Mouse (Mus musculus) layer of hippocampus, adult 8-10 months (tissue): ENCODE results near the gene Dgkh. TPM values are rescaled to one million over a fixed set of nuclear protein-coding genes. Genes with fewer than 3 reads are reported as not detected.
"Not testable (repeated sequence)": the region's sequence is repeated elsewhere in the genome, so short reads cannot be mapped to it uniquely, and the experiment has no call there.

Source experiments
- DNase-seq, 2 experiments: peaks; one replicate each; pipeline ENCODE4 v3.0.0; 2022; ENCODE audit warnings: low spot score in 2 of 2
- total RNA-seq, 4 experiments: library from RNA; stranded (reverse); gene quantifications; 2 replicates each; pipeline ENCODE4 v1.2.4; 2022

Gene Dgkh
- 10 to 100 TPM; 83.7 to 94.4 (median 90.7) TPM for total RNA-seq

GRCm38 (mm10) chr14:78732617-78733312 lies at the start of gene Dgkh:
Dgkh (minus strand) TSS chr14:78732776.
- peak; percentile 76 to 80 for DNase-seq

GRCm38 (mm10) chr14:78777215-78777614 lies 44.6 kb upstream of the Dgkh start:
- peak; percentile 7 to 10 for DNase-seq

- DNase-seq, result no peak
Observed at GRCm38 (mm10) chr14:78776659-78777058, 44.1 kb upstream of the Dgkh start.

- no peak for DNase-seq
Observed at GRCm38 (mm10) chr14:78775699-78776098, 43.1 kb upstream of the Dgkh start.

GRCm38 (mm10) chr14:78775226-78775625 lies 42.6 kb upstream of the Dgkh start:
- no peak for DNase-seq

GRCm38 (mm10) chr14:78770457-78770856 lies 37.9 kb upstream of the Dgkh start:
- DNase-seq, result no peak

- no peak for DNase-seq
Observed at GRCm38 (mm10) chr14:78761064-78761463, 28.5 kb upstream of the Dgkh start.

GRCm38 (mm10) chr14:78759491-78759890 lies 26.9 kb upstream of the Dgkh start:
- no peak for DNase-seq

GRCm38 (mm10) chr14:78755316-78755715 lies 22.7 kb upstream of the Dgkh start:
- DNase-seq, result no peak

- DNase-seq, result no peak
Observed at GRCm38 (mm10) chr14:78748692-78749091, 16.1 kb upstream of the Dgkh start.

GRCm38 (mm10) chr14:78747969-78748651 lies 15.5 kb upstream of the Dgkh start:
- no peak for DNase-seq

- DNase-seq, result no peak
Observed at GRCm38 (mm10) chr14:78747454-78747853, 14.9 kb upstream of the Dgkh start.

GRCm38 (mm10) chr14:78734605-78735004 lies 2.0 kb upstream of the Dgkh start:
- no peak for DNase-seq

GRCm38 (mm10) chr14:78734203-78734602 lies 1.6 kb upstream of the Dgkh start:
- DNase-seq, result not testable (repeated sequence)

- DNase-seq, result no peak
Observed at GRCm38 (mm10) chr14:78733366-78734076, 945 bp upstream of the Dgkh start.

GRCm38 (mm10) chr14:78731852-78732616 lies 542 bp downstream of the Dgkh start:
- no peak for DNase-seq

GRCm38 (mm10) chr14:78731240-78731639 lies 1.3 kb downstream of the Dgkh start:
- no peak for DNase-seq

GRCm38 (mm10) chr14:78725976-78726375 lies 6.6 kb downstream of the Dgkh start:
- DNase-seq, result no peak

- DNase-seq, result no peak
Observed at GRCm38 (mm10) chr14:78725307-78725956, 7.1 kb downstream of the Dgkh start.

GRCm38 (mm10) chr14:78724414-78725306 lies 7.9 kb downstream of the Dgkh start:
- no peak for DNase-seq
